Mouse (Mus musculus) liver, embryonic 14.5 days (tissue): ENCODE measurements around the gene Pnpo. TPM values are rescaled to one million over a fixed set of nuclear protein-coding genes. Genes with fewer than 3 reads are reported as not detected.

Source experiments
- ATAC-seq: fragments of 200-750 bp; cut with Nextera tagmentation; 2 replicates; pipeline ENCODE4 v1.8.0; 2017; ENCODE audit warnings: moderate number of reproducible peaks, mild to moderate bottlenecking, moderate library complexity; ENCODE audit not compliant: insufficient read depth
- DNase-seq, 3 experiments: peaks; one replicate each; pipeline ENCODE4 v3.0.0-alpha.2; 2012 to 2013; ENCODE audit warnings: low read depth in 3 of 3, low spot score in 3 of 3
- H3K27ac ChIP-seq: fragments of 300-500 bp; sonication (generic); 2 replicates; pipeline ENCODE4 v1.5.1; 2014; ENCODE audit warnings: moderate library complexity, mild to moderate bottlenecking, control low read depth, inconsistent platforms
- H3K27me3 ChIP-seq: fragments of 300-500 bp; sonication (generic); 2 replicates; pipeline ENCODE4 v1.6.1; 2014; ENCODE audit warnings: mild to moderate bottlenecking, low read length, moderate library complexity; ENCODE audit not compliant: control insufficient read depth, insufficient read depth
- H3K36me3 ChIP-seq: fragments of 300-500 bp; sonication (generic); replicated peaks from 2 replicates; pipeline ENCODE4 v1.6.1; 2014; ENCODE audit warnings: low read depth; ENCODE audit not compliant: control insufficient read depth, insufficient read depth
- H3K4me1 ChIP-seq, 2 experiments: fragments of 200-500 bp in 1 of 2; fragments of 300-500 bp in 1 of 2; sonication (generic) in 1 of 2; replicated peaks; 2 replicates each; pipeline ENCODE4 v1.6.1; 2012 to 2014; ENCODE audit warnings: antibody characterized with exemption in 1 of 2, inconsistent platforms in 1 of 2, low read length in 1 of 2; ENCODE audit not compliant: control insufficient read depth in 2 of 2, insufficient read depth in 2 of 2
- H3K4me2 ChIP-seq: fragments of 300-500 bp; sonication (generic); 2 replicates; pipeline ENCODE4 v1.6.1; 2014; ENCODE audit warnings: low read depth, mild to moderate bottlenecking, control low read depth, moderate library complexity
- H3K4me3 ChIP-seq, 2 experiments: fragments of 200-500 bp in 1 of 2; fragments of 300-500 bp in 1 of 2; sonication (generic) in 1 of 2; 2 replicates each; pipeline ENCODE4 v1.5.1; 2012 to 2014; ENCODE audit warnings: low read depth in 2 of 2, low read length in 2 of 2, mild to moderate bottlenecking in 2 of 2, control low read depth in 1 of 2, inconsistent platforms in 1 of 2, moderate library complexity in 1 of 2; ENCODE audit not compliant: insufficient read depth in 1 of 2
- H3K9ac ChIP-seq: fragments of 300-500 bp; sonication (generic); replicated peaks from 2 replicates; pipeline ENCODE4 v1.6.1; 2014; ENCODE audit warnings: mild to moderate bottlenecking, control low read depth, moderate library complexity
- H3K9me3 ChIP-seq: fragments of 300-500 bp; sonication (generic); 2 replicates; pipeline ENCODE4 v1.6.1; 2016; ENCODE audit warnings: low read length, mixed read lengths; ENCODE audit not compliant: control insufficient read depth
- CTCF ChIP-seq: IDR thresholded peaks from 2 replicates; pipeline ENCODE4 v1.5.1; 2016; ENCODE audit warnings: antibody characterized with exemption, low read depth, control low read depth
- EP300 ChIP-seq: IDR thresholded peaks from 2 replicates; pipeline ENCODE4 v1.6.1; 2016; ENCODE audit warnings: antibody characterized with exemption, low read depth
- WGBS: fragments of 180-500 bp; shearing (Covaris S2); extraction: QIAGEN DNeasy Blood & Tissue Kit; methylation state at CpG from one replicate; pipeline ENCODE4 v1.1.7; 2014; ENCODE audit not compliant: insufficient replicate concordance; 5-methylcytosine and 5-hydroxymethylcytosine counted together
- polyA plus RNA-seq, 2 experiments: library from polyadenylated mRNA; depleted of rRNA in 1 of 2; stranded (reverse) in 1 of 2; unstranded in 1 of 2; fragments of >200 nt; fragmentation: Nextera tagmentation in 1 of 2; extraction: Ambion mirVana in 1 of 2; gene quantifications; 2 replicates each; pipeline versions ENCODE4 v1.2.1 to v1.2.3; 2012 to 2014

The Pnpo gene
- polyA plus RNA-seq, 2 experiments = 355 to 564 TPM

DNA sequence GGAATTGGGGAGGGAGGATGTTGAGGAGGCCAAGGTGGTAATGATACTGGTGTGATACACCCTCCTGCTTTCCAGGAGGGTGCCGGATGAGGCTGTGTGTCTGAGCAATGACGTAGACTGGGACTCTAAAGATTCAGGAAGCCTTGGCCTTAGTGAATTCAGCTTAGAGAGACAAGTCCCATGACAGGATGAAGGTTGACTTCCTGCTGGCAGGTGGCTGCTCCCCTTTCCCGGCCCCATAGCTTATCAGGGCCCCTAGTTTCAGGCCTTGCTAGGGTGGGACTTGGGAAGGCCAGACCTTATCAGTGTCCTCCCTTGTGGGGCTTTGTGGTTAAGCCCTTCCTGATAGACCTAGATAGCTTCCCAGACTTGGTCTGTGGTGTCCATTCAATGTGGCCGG, 4.1 kb upstream of the Pnpo start:
- Histone ChIP-seq H3K9me3 (no peaks in the 10 kb centered on the region; the same call in 1 of the 2 replicates), H3K36me3 (peaks cover 54% of the 10 kb centered on the region), H3K4me1 (peaks cover 49 to 50% of the 10 kb centered on the region in 2 experiments), H3K27me3 (no peaks in the 10 kb centered on the region), H3K4me3 (peak overlapping the region; percentile 52 to 95), H3K9ac (peak overlapping the region; percentile 85), H3K27ac (peak overlapping the region; percentile 100), H3K4me2 (peak overlapping the region; percentile 70)
- TF ChIP-seq CTCF = no peak
- TF ChIP-seq EP300 = peak; percentile 99
- 13% methylated on average over 4 of the region's 4 CpGs for WGBS
- ATAC-seq (peak; percentile 74), DNase-seq (peak; percentile 91 to 93 (median 92))

DNA sequence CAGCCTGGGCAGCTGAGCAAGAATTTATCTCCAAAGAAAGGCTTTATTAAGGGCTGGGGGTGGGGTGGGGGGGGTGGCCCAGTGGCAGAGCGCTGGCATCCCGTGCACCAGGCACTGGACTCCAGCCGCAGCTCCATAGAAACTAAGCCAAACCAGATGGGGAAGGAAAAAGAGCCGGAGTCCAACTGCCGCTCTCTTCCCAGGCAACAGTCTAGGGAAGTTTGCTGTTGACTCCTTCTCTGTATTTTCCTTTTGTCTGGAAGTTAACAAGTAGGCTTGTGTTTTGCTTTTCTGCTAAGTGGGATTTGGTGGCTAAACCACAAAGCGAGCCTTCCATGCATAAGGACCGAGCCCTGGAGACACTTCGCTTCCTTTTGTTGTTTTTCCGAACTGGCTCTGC, 2.7 kb upstream of the Pnpo start:
- peak overlapping the region; percentile 69 to 95 for H3K4me3 ChIP-seq
- TF ChIP-seq EP300 (no peak), CTCF (no peak)
- H3K27me3 ChIP-seq = no peaks in the 10 kb centered on the region
- H3K4me2 ChIP-seq = peak overlapping the region; percentile 70
- 49% methylated on average over 9 of the region's 9 CpGs for WGBS
- H3K36me3 ChIP-seq = peaks cover 49% of the 10 kb centered on the region
- peak overlapping the region; percentile 85 for H3K9ac ChIP-seq
- H3K4me1 ChIP-seq = peaks cover 49 to 54% of the 10 kb centered on the region in 2 experiments
- DNase-seq (no peak), ATAC-seq (no peak)
- peak overlapping the region; percentile 100 for H3K27ac ChIP-seq
- H3K9me3 ChIP-seq = no peaks in the 10 kb centered on the region; the same call in 1 of the 2 replicates

DNA sequence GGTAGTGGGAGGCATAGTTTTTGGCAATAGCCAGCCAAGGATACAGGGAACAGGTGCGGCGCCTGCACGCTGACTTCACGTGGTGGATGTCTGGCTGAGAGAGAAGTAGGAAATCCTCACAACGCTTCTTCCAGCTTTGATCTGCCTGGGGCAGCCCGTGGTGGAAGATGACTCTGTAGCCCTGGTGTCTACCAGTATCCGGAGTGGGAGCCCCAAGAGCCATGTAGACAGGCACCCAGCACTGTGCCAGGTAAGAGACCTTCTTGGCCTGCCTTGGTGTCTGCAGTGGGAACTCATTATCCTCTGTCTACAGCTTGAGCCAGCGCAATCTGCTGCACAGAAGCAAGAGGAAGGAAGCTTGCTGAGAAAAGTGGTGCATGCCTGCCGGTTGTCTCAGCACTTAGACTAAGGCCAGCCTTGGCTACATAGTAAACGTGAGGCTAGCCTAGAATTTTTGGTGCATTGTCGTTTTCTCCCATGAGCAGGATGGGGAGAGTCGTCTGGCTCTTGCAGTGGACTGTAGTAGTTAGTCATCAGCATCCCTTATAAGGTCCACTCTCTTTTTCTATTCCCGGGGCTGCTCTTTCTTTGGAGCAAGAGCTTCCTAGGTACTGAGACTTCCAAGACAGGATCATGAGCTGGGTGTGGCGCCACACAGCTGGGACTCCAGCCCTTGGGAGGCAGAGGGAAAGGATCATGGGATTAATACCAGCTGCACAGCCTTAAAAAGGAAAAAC, 1.2 kb upstream of the Pnpo start:
- Histone ChIP-seq H3K4me3 (peak overlapping the region; percentile 87 to 95), H3K9me3 (no peaks in the 10 kb centered on the region), H3K4me1 (peaks cover 52 to 60% of the 10 kb centered on the region in 2 experiments), H3K27ac (peak overlapping the region; percentile 100), H3K9ac (peak overlapping the region; percentile 85), H3K4me2 (peak overlapping the region; percentile 70), H3K36me3 (peaks cover 49% of the 10 kb centered on the region), H3K27me3 (no peaks in the 10 kb centered on the region)
- DNase-seq (no peak), ATAC-seq (no peak)
- TF ChIP-seq EP300 = peak; percentile 31; the same call in 1 of the 2 replicates
- no peak for TF ChIP-seq CTCF
- 17% methylated on average over 14 of the region's 14 CpGs for WGBS

GRCm38 (mm10) chr11:96941989-96942590, 1.7 kb downstream of the Pnpo start:
- DNase-seq (peak; percentile 83 to 88 (median 86)), ATAC-seq (peak; percentile 64)

More at GRCm38 (mm10) chr11:96941989-96942590, 1.7 kb downstream of the Pnpo start:
- peak overlapping the region; percentile 100 for H3K27ac ChIP-seq
- WGBS = 27% methylated on average over 6 of the region's 6 CpGs
- no peaks in the 10 kb centered on the region for H3K9me3 ChIP-seq
- peaks cover 60% of the 10 kb centered on the region for H3K36me3 ChIP-seq
- peak overlapping the region; percentile 71 to 95 for H3K4me3 ChIP-seq
- no peaks in the 10 kb centered on the region for H3K27me3 ChIP-seq
- TF ChIP-seq CTCF (no peak), EP300 (peak; percentile 93)
- peaks cover 55 to 59% of the 10 kb centered on the region in 2 experiments for H3K4me1 ChIP-seq
- H3K4me2 ChIP-seq = peak overlapping the region; percentile 70
- H3K9ac ChIP-seq = peak overlapping the region; percentile 99
